Mouse (Mus musculus) left cerebral cortex, adult 18-20 months (tissue): ENCODE results near the gene 4930470P17Rik. TPM values are rescaled to one million over a fixed set of nuclear protein-coding genes. Genes with fewer than 3 reads are reported as not detected.

Experiments
- total RNA-seq, 2 experiments: library from RNA; stranded (reverse); gene quantifications; 2 replicates each; pipeline ENCODE4 v1.2.3; 2021

The 4930470P17Rik gene
- total RNA-seq, 2 experiments from 2014 or later: not detected

Other genes with a start within 250 kb of the 4930470P17Rik start
- 10 to 100 TPM; 46.6 to 47.4 TPM for gene Bcas1, start 174.2 kb downstream of the 4930470P17Rik start, total RNA-seq
- gene Pfdn4, start 105.6 kb downstream of the 4930470P17Rik start, total RNA-seq: 10 to 100 TPM; 32.8 to 33.7 TPM
- not detected for gene Cyp24a1, start 104.9 kb downstream of the 4930470P17Rik start, total RNA-seq
- 10 to 100 TPM; 33.9 to 35.1 TPM for gene Dok5, start 129.8 kb upstream of the 4930470P17Rik start, total RNA-seq